Mouse (Mus musculus) G1E-ER4 (cell line): ENCODE data around the gene Blzf1. TPM values are rescaled to one million over a fixed set of nuclear protein-coding genes. Genes with fewer than 3 reads are reported as not detected.

Source experiments
- GATA1 ChIP-seq: IDR thresholded peaks from one replicate; pipeline ENCODE4 v1.8.0; 2012; ENCODE audit warnings: low read length, inconsistent platforms
- polyA plus RNA-seq: library from polyadenylated mRNA; stranded (reverse); fragments of >175 nt; gene quantifications from 2 replicates; pipeline ENCODE4 v1.2.3, GENCODE M21; 2012

Blzf1 gene
- polyA plus RNA-seq, 1 experiment, result 1.6 TPM

GRCm38 (mm10) chr1:164252551-164252950, 54.7 kb downstream of the Blzf1 start:
- TF ChIP-seq GATA1, result no peak

DNA sequence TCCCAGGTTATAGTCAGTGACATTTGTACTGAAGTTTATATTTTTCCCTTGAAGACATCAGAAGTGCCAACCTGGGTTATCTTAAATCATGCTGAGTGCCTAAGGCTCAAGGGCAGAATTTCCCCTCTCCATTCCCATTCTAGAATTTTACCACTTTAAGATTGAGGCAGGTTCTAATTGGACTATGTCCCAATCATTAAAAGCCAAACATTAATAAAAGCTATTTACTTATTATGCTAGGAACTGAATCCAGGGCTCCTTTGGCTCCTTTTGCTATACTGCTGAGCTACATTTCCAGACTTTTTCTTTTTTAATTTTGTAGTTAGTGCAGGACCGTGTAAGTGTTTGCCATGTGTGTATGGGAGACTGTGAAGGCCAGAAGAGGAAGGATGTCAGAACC, 55.9 kb downstream of the Blzf1 start:
- no peak for TF ChIP-seq GATA1

GRCm38 (mm10) chr1:164250391-164251150, 56.7 kb downstream of the Blzf1 start:
- no peak for TF ChIP-seq GATA1

- no peak for TF ChIP-seq GATA1
Measured at GRCm38 (mm10) chr1:164249332-164249711, 58.0 kb downstream of the Blzf1 start.

- TF ChIP-seq GATA1, result no peak
Measured at GRCm38 (mm10) chr1:164248465-164249331, 58.6 kb downstream of the Blzf1 start, which contains the start of gene Slc19a2. Gene Slc19a2, plus strand, starts transcription at chr1:164249046.

DNA sequence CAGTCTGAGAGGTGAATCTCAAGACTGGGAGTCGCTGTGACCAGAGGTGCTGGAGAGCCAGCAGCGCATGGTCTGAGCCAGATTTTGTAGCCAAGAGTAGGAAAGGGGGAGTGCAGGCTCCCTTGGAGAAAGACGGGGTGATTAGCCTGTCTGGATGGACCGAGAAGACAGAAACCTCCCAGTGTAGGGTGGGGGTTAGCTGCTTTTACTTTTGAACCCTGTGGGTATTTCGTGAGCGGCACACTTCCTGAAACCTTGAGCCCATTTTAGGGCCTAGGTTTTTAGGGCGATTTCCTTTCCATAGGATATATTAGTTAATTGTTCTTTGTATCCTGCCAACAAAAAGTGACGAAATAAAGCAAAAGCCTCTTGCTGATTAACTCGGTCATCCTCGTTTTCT, 59.3 kb downstream of the Blzf1 start:
- no peak for TF ChIP-seq GATA1

DNA sequence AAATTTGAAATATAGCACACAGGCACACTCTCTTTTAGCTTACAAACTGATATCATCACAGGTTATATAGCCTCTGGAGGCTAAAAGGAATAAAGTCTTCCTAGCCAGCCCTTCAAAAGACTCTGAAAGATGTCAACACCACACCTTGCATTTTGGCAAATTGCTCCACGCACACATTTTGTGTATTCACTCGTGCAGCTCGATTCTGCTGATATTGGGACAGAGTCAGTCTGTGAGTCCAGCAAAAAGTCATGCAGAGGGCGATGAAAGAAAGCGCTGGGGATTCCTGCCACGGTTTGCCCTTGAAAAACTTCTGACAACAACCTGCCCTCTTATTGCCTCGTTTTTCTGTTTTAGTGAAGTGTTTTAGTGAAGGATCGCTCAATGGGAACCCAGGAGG, 59.8 kb downstream of the Blzf1 start:
- TF ChIP-seq GATA1, result no peak

GRCm38 (mm10) chr1:164242809-164243208, 64.5 kb downstream of the Blzf1 start:
- no peak for TF ChIP-seq GATA1

DNA sequence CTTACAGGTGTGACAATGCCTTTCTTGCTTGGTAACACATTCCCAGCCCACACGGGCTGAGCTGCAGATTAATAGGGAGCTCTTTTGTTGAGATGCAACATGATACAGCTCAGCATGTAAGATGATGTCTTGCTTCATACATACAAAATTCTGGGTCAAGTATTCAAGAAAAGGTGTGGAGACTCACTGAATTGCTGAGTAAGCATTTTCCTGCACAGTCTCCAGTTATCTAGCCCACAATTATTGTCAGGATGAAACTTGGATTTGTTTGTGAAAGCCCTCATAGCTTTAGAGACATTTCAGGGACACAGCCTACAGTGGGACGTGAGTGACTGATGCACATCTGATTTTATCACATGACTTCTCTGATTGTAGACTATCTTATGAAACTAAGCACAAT, 65.8 kb downstream of the Blzf1 start:
- TF ChIP-seq GATA1, result no peak

Other genes with a start within 250 kb of the Blzf1 start
- gene Sell, start 245.5 kb downstream of the Blzf1 start, polyA plus RNA-seq, result not detected in 2 replicates
- not detected in 2 replicates for gene Selp, start 192.2 kb downstream of the Blzf1 start, polyA plus RNA-seq
- gene F5, start 155.7 kb downstream of the Blzf1 start, polyA plus RNA-seq, result not detected in 2 replicates
- gene Slc19a2, start 58.4 kb downstream of the Blzf1 start, polyA plus RNA-seq, result 28.7 and 29.7 TPM in 2 replicates
- gene Ccdc181, start 31.9 kb downstream of the Blzf1 start, polyA plus RNA-seq, result 1.4 and 2.7 TPM in 2 replicates
- gene Nme7, start 3.4 kb downstream of the Blzf1 start, polyA plus RNA-seq, result 1.2 and 1.3 TPM in 2 replicates
- gene Atp1b1, start 150.9 kb upstream of the Blzf1 start, polyA plus RNA-seq, result not detected in 2 replicates